Mouse (Mus musculus): ENCODE measurements around the gene Ube2i.

The Ube2i gene

DNA sequence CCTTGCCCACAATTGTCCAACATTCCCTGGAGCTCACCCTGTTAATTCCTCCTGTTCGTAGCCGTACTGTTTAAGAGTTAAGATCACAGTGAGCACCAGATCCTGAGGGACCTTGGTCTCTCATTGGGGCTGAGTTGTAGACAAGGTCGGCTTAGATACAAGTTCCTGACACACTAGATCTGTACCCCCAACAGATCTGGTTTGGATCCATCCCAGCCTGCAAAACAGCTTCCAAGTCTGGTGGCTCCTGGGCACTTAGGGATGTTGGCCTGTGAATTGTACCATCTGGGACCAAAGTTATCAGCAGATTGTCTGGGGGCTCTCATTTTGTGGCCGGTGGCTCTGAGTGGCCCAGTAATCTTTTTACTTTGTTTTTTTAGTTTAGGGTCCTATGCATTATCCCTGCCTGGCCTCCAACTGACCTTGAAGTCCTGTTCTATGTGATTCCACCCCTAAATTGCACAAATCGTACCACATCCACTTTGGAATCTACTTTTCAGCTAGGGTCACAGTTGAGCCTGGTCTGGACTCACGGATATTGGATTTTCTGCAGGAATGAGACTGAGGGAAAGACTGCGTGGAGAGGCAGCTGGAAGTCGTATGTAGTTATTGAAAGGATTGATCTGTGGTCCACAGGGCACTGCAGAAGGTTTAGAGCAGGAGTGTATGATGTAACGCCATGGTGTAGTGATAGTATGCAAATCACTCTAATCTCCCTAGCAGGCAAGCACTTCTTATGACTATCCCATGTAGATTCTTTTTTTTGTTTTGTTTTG lies at the start of gene Ube2i:
Ube2i (minus strand) TSS at position 52 of the 776 bp plus-strand sequence.
- DNase-seq (ENCODE audit: low spot score in 2 of 2) = no peak

DNA sequence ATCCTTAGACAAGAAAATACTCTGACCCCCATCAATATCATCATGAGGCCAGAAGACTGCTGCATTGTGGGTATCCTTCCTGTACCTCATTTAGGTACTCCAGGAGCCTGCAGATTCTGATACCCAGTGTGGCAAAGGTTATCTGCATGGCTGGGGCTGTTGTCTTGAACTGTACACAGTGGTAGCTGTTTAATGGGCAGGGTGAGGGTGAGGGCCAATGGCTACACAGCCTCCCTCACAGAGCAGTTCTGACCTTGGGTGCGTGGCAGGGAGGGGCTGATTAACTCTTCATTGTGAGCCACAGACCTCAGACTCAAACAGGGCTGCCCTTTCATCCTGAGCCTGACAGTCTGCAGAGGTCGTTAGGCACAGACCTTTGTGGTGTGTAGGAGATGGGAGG lies 48.5 kb upstream of the Ube2i start:
- no peak for DNase-seq (ENCODE audit: low spot score in 2 of 2)

DNA sequence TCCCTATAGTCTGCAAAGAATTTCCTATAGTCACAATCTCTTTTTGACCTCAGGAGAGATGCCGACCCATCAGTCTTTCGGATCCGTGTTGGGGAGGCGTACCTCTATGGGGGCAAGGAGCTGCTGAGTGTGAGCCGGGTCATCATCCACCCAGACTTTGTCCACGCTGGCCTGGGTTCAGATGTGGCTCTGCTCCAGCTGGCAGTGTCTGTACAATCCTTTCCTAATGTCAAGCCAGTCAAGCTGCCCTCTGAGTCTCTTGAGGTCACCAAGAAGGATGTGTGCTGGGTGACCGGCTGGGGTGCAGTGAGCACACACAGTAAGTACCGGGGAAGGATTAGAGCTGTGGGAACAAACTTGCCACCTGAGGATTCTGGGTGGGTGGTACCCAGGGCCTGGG lies 46.4 kb upstream of the Ube2i start:
- DNase-seq (ENCODE audit: low spot score in 2 of 2) = no peak

DNA sequence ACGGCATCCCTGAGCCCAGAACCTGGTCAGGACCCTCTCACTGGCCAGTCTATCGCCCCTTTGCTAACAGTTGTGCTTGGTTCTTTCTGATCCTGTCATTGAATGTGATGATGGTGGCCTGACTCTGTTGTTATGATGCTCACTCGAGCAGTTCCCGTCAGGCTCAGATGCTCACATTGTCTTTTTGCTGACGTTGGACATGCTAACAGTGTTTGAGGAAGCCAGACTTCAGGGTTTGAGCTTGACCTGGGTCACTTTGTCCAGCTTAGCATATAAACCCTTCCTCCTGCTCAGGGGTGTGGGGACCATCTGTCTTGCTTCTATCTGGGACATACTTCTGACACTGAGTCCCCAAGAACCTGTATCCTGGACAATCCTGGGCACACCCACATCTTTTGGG lies 43.9 kb upstream of the Ube2i start, which contains the start of gene Prss29:
Prss29 (plus strand) TSS at position 301 of the 400 bp plus-strand sequence.
- no peak for DNase-seq (ENCODE audit: low spot score in 2 of 2)

DNA sequence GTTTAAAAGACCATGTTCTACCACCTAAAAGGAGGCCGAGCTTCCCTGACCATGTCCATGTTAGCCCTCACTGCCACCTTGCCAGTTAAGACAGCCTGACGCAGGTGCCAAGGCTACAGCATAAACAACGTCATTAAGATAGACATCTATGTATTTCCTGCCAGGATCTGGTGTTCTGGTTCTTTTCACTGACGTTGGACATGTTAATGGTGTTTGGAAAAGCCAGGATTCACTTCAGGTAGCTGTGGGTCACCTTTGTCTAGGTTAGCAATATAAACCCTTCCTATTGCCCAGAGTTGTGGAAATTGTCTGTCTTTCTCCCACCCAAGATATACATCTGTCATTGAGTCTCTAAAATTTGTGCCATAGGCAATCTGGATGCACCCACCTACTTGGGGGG lies 33.9 kb upstream of the Ube2i start, which contains the start of gene Prss28:
Prss28 (plus strand) TSS at position 301 of the 400 bp plus-strand sequence.
- no peak for DNase-seq (ENCODE audit: low spot score in 2 of 2)

DNA sequence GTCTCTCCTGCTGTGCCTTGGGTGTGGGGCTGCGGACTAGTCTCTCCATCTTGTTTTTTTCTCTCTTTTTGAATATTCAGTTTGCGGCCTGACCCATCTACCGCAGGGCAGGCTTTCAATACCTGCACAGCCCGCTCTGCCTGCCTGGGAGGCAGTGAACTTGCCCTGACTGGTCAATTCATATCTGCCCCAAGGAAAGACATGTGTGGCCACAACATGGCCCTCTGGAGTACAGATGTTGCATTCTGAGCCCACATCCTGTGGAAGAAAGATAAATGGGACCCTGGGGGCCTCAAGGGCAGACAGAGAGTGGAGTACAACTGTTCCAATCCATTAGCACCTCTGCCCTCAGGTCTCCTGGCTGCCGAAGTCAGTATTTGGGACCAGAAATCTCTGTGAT lies 23.7 kb upstream of the Ube2i start, which contains the start of gene Prss34:
Prss34 (plus strand) TSS at position 301 of the 400 bp plus-strand sequence.
- DNase-seq (ENCODE audit: low spot score in 2 of 2) = no peak

DNA sequence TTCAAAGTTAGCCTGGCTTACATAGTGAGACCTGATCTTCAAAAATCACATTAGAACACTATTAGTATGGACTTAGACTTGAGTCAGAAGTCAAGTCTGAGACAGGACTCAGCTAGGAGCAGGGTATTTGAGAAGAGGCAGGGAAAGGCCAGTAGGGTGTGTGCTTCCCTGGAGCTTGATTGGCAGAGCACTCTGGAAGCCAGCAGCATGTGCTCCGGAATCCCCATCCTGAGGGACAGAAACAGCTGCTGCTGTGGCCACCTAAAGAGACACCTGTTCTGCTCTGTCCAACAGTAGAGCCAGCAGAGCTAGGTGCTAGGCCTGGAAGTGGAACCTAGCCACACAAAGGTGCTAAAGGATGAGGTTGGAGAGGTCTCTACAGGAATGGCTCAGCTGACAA lies 19.7 kb upstream of the Ube2i start:
- DNase-seq (ENCODE audit: low spot score in 2 of 2) = no peak

DNA sequence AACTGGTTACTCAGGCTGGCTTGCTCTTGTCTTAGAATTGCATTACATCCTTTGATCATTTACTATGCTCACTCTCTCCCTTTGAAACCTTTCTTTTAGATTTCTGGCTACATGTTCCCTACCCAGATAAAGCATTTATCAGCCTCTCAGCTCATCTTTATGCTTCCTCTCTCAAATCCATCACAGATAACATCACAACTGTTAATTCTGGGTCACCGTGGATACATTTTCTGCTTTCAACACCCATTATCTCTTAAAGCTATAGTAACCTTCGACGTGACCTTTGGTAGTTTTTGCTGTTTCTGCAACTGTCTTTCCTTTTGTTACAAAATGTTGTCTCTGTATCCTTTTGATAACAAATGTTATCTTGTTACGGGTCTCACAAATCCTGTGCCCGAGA lies 19.1 kb upstream of the Ube2i start:
- no peak for DNase-seq (ENCODE audit: low spot score in 2 of 2)

DNA sequence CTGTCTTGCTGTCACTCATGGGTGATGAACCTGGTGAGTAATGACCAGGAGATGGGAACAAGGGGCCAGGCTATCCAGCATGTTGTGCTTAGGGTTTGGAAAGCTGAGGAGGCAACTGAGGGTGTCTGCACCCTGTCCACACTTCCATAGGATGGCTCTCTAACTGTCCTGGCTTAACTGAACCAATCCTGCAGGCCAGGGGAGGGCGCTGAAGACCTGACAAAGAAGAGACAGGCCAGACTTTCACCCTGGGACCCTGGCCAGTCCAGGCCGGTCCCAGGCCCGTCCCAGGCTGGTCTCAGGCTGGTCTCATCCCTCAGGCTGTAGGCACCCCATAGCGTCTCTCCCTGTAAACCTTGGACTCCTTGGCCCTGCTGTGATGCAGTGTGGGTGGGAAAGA lies 16.0 kb upstream of the Ube2i start:
- DNase-seq (ENCODE audit: low spot score in 2 of 2) = no peak

DNA sequence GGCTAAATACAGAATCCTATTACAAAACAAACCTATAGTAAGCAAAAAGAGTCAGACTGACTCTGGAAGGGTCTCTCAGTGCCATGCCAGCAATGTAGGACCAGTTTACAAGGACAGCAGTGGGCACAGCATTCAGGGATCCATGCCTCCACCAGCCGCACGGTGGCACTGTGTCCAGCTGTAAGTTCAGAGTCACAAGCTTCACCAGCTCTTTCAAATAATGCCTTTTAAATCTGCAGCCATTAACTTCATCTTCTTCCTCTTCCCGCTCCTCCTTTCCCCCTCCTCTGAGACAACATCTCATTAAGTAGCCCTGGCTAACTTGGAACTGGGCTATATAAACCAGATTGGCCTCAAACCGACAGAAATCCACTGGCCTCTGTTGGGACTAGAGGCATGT lies 14.4 kb upstream of the Ube2i start:
- DNase-seq (ENCODE audit: low spot score in 2 of 2) = peak in 1 of 2 experiments; percentile 39

DNA sequence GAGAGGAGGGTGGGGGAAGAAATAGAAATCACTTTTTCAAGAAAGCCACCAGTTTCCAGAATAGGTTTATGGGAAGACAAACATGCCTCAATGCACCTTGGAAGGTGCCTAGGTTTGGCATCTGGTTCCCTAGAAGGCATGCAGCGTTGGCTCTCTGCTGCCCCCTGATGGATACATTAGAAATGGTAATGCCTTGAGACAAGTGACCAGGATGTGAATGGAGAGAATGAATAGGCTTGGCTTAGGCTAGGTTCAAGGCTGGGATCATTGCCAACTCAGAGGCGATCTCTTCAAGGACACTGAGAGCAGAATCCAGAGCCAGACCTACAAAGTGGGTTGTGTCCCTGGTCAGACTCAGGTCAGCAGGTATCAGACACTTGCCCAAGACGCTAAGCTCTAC lies 10.6 kb upstream of the Ube2i start:
- DNase-seq (ENCODE audit: low spot score in 2 of 2) = peak; percentile 20 to 31

DNA sequence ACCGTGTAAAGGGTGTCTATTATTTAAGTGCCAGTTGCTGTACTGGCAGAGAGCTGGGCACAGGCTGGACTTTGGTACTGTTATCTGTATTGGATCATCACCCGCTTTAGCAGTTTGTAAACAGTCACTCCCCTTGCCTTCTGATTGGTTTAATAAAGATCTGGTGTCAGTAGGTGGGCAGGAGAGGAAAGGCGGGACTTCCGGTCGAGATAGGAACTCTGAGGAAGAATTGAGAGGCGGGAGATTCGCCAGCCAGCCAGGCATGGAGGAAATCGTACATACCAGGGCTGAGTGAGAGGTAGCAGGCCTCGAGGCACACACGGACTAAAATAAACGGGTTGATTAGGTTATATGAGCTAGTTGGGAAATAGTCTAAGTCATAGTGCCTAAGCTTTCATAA lies 7.7 kb upstream of the Ube2i start:
- DNase-seq (ENCODE audit: low spot score in 2 of 2) = peak; percentile 36 to 41

DNA sequence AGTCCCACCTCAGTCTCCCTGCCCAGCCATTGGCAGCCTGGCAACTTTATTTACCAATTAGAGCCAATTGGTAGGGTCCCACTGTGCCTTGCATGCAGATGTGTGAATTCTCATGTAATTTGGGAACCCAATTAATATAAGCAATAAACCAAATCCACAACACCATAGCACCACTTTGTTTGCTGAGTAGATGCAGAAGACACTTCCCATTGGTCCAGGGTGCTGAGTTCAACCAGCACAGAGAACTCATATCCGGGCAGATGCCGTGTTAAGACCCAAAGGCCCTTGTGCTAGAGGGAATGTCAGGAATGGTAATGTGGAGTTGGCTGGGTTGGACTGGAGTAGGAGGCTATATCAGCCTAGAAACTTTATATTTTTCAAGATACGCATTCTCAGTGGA lies 1.4 kb upstream of the Ube2i start:
- DNase-seq (ENCODE audit: low spot score in 2 of 2) = no peak

DNA sequence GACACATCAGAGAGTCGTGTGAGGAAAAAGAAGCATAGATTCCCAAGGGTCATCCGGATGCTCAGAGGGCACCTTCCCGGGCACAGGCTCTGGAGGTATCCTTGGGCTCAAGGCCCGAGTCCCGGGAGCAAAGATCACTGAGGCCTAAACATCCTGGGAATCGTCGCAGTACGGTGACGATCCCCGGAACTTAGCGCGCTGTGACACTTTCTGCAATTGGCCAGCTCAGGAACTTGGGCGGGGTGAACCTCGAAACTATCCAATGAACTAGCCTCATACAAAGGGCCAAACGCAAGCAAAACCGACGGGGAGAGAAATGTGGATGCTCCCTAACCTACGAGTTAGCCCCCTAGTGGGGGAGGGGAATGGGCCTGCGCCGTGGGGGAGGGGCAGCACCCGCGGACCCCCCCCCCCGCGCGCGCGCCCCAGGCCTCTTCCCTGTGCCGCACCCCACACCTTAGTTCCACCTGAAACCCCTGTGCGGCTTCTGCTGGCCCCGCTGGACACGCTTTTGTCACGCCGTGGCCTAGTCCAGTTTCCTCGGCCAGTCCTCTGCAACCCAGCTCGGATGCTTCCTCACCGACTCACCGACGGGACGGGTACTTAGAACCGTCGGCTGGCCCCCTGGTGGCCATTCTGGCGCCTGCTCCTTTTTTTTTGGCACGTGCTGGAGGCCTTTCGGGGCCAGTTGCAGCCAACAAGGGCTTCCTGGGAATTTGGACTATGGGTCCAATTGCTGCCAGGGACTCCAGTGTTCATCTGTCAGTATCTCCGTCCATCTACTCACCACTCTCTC lies 518 bp downstream of the Ube2i start:
- DNase-seq (ENCODE audit: low spot score in 2 of 2) = peak; percentile 89 to 90

DNA sequence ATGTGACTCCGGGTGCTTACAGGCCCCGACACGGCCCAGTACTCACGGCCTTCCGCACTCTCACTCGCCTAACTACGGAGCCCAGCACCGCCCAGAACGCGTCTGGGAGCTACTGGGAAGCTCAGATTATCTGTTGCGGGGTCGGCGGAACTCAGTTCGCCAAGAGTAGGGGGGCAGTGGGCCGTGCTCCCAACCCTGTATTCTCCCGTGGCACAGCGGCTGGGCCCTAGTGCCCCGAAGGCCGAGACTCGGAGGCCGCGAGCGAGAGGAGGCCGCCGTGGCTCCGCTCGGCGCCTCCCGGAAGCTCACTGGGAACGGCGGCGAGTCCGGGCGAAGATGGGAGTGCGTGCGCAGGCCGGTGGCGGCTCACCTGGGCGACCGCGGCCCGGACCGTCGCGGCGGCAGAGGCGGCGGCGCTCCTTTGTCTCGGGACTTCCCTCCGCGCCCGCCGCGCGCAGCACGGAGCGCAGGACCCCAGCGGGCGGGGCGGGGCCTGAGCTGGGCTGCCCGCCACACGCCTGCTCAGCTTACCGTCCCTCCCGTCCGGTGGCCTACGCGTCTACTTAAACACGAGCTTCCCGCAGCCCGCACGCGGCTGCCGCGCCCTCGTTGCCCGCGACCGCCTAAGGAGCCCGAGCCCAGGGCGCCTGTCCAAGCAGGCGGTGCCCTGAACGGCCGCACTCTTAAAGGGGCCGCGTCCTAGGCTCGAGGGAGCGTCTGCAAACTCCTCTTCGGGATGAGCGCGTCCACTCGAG lies 1.3 kb downstream of the Ube2i start:
- DNase-seq (ENCODE audit: low spot score in 2 of 2) = peak; percentile 85 to 92

DNA sequence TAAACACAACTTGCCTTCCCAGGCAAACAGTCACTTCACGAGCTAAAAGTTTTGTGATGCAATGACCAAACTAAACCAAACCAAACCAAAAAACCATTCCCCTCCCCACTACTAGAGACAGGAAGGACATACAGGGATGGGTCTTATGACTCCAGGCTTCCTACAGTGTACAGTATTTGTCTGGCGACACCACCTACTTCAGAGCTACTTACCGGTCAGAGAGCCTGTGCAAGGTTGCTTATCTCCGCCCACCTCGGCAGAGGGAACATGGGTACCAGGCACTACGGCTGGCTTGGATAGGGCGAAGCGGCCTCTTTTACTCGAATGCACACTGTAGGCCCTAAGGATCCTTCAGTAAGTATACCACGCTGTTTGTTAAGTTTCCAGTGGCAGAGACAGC lies 2.1 kb downstream of the Ube2i start:
- no peak for DNase-seq (ENCODE audit: low spot score in 2 of 2)

DNA sequence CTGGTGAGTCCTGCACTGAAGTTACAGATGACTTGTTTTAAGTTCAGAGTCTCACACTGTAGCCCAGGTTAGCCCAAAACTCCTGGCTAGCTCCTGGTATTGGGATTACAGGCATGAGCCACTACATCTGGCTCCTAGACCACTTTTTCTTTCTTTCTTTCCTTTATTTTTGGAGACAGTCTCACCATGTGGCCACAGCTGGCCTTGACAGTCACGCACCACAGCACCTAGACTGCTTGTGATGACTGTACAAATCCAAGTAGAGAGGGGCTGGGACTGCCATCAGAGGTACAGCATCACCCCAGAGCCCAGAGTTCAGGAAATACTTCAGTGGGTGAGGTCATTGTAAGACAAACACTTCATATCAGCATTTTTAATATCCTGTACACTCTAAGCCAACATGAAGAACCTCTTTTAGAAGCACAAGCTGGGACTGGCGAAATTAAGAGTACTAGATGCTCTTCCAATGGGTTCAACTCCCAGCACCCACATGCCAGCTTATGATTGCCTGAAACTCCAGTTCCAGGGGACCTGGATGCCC lies 3.6 kb downstream of the Ube2i start:
- DNase-seq (ENCODE audit: low spot score in 2 of 2) = no peak

DNA sequence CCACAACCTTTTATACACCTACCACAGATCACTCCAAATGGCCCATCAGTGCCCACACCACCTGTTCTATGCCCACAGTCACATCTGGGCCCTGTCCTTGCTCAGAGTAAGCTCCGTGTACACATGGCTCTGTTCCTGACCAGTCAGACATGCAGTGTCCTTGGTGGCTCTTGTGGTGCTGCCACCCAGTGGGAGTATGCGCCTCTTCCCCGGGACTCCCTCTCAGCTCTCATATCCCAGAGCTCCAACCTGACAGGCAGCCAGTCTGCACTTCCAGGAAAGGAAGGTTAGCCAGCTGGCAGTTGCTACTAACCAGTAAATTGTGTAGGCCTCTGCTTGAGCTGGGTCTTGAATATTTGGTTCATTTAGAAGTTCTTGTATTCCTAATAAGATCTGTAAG lies 10.0 kb downstream of the Ube2i start:
- DNase-seq (ENCODE audit: low spot score in 2 of 2) = no peak

DNA sequence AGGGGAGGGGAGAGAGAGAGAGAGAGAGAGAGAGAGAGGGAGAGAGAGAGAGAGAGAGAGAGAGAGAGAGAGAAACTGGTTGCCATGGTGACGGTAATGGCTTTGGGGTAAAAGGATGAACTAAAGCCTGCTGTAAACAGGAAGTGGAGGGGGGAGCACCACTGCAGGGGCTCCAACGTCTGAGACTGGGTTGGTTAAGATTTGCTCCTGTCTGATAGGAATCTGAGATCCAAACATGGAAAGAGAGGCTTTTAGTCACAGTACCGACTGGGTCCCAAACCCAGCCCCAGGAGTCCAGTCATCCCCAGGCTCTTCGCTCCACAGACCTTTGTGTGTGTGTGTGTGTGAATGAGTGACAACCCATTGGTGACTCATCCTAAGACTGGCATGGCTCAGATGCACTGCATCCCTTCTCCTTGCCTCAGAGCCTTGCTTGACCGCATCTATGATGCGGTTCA lies 16.6 kb downstream of the Ube2i start:
- DNase-seq (ENCODE audit: low spot score in 2 of 2) = no peak

DNA sequence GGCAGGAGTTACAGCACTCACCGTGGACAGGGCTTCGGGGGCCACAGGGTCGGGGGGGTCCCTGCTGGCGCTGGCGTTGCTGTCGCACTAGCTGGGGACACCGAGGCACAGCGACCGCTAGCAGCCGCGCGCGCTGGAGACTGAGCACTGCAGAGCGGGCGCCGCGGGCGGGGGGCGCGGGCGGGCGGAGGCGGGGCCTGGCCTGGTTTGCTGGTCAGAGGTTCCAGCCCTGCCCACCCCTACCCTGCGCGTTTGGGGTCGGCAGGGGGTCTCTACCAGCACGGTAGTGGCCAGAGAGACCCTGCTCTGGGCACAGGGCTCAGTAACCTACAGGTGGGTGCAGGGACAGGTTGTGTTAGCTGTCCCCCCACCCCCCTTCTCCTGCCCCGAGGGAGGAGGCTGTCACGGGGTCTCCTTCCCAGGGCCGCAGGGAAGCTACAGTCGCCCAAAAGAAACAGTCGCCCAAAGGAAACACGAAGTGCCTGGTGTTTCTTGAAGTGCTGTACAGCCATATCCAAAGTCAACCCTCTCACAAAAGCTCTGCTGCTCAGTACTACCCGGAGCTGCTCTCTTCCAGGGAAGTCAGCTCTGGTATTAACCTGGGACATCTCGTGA lies 18.2 kb downstream of the Ube2i start, which contains the start of gene Baiap3:
Baiap3 (minus strand) TSS at position 225 of the 615 bp plus-strand sequence.
- no peak for DNase-seq (ENCODE audit: low spot score in 2 of 2)

DNA sequence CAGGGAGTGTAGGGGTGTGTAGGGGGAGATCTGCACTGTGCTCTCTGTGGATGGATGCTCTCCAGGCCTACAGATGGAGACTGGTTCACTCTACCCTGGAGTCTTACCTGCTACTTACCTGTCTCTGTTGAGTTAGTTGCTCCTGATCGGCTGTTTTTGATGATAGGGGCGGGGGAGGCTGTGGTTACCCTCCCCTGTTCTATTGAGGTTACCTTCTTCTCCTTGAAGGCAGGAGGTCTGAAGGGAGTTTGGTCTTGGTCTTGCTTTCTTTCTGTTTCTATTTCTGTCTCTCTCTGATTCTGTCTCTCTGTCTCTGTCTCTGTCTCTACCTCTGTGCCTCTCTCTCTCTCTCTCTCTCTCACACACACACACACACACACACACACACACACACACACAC lies 19.3 kb downstream of the Ube2i start:
- DNase-seq (ENCODE audit: low spot score in 2 of 2) = no peak
